Mouse (Mus musculus) lung, postnatal 0 days (tissue): ENCODE data around the gene Evx2.
A peak's percentile ranks its signal among the peaks of the same experiment; 100 is the strongest.

Source experiments
- CTCF ChIP-seq: IDR thresholded peaks from 2 replicates; pipeline ENCODE4 v1.5.1; 2016; ENCODE audit warnings: antibody characterized with exemption, mild to moderate bottlenecking
- EP300 ChIP-seq: IDR thresholded peaks from 2 replicates; pipeline ENCODE4 v1.6.1; 2016; ENCODE audit warnings: antibody characterized with exemption, mild to moderate bottlenecking, control low read depth

DNA sequence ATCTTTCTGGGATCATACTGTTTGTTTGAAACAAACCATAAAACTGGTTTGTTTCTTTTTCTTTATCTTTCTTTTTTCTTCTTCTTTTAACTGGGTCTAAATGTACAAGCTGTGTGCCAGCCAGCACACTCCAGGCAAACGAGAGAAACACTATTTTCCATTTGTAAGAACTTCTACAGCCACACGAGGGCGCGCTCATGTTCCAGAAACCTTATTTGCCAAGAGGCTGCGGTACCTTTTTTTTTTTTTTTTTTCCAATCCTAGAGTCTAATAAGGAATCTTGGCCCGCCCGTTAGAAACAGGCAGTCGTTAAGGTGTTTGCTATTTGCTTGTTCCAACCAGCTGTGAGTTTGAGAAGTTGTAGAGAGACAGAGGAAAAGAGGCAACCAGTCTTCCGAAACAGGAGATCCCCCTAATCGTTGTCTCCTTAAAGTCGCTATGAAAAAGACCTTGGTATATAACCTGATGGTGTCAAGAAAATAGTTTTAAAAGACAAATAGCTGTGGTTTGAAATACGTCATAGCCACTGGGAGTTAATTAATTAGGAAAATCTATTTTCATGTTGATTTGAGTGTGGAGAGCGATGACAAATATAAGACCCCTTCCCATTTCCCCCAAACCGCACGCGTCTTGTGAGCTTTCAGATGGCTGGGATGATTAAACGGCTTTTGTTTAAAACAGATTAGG, 27.1 kb upstream of the Evx2 start:
- TF ChIP-seq EP300, result no peak
- peak; percentile 66 for TF ChIP-seq CTCF
